Mouse (Mus musculus): ENCODE measurements around the gene Pank3. TPM values are rescaled to one million over a fixed set of nuclear protein-coding genes. Genes with fewer than 3 reads are reported as not detected.
A peak's percentile ranks its signal among the peaks of the same experiment; 100 is the strongest.

The Pank3 gene
- not detected in 2 replicates for polyA plus RNA-seq (2012; ENCODE audit: insufficient read depth, insufficient read length, low replicate concordance, missing spikeins)

- H3K4me1 ChIP-seq (ENCODE audit: control insufficient read depth, insufficient read depth, low read length): no peaks in the 10 kb centered on the region
- TF ChIP-seq POLR2A (IDR thresholded peaks at IDR 0.05; ENCODE audit: insufficient read depth, low read depth, low read length): 0 out of 2 replicates have a peak, but pooled peaks have one; percentile 45
- no peak for TF ChIP-seq CTCF (IDR thresholded peaks at IDR 0.05; ENCODE audit: insufficient read depth, low read depth, low read length)
- WGBS: under 1% methylated on average over 50 of the region's 50 CpGs
- H3K4me3 ChIP-seq (ENCODE audit: insufficient read depth, low read depth, low read length): peak within 1 kb of the TSS; percentile 65
- peak within 1 kb of the TSS; percentile 72 for H3K27ac ChIP-seq (ENCODE audit: insufficient read depth, low read depth, low read length)
These were observed at the start of gene Pank3 for GRCm38 (mm10) chr11:35769188-35769745. Pank3 (plus strand) TSS chr11:35769484.

- H3K4me1 ChIP-seq (ENCODE audit: control insufficient read depth, insufficient read depth, low read length): no peaks in the 10 kb centered on the region
- H3K27ac ChIP-seq (ENCODE audit: insufficient read depth, low read depth, low read length): no peak overlapping the region
- TF ChIP-seq CTCF (IDR thresholded peaks at IDR 0.05; ENCODE audit: insufficient read depth, low read depth, low read length): no peak
- TF ChIP-seq POLR2A (IDR thresholded peaks at IDR 0.05; ENCODE audit: insufficient read depth, low read depth, low read length): no peak
- no peak overlapping the region for H3K4me3 ChIP-seq (ENCODE audit: insufficient read depth, low read depth, low read length)
- WGBS: 82% methylated on average over 5 of the region's 5 CpGs
These were observed 45.4 kb upstream of the Pank3 start for GRCm38 (mm10) chr11:35723876-35724275.

GRCm38 (mm10) chr11:35726341-35726846, 42.9 kb upstream of the Pank3 start:
- WGBS: 39% methylated on average over 8 of the region's 8 CpGs
- TF ChIP-seq POLR2A (IDR thresholded peaks at IDR 0.05; ENCODE audit: insufficient read depth, low read depth, low read length) (no peak), CTCF (IDR thresholded peaks at IDR 0.05; ENCODE audit: insufficient read depth, low read depth, low read length) (no peak)
- Histone ChIP-seq H3K27ac (ENCODE audit: insufficient read depth, low read depth, low read length) (no peak overlapping the region), H3K4me1 (ENCODE audit: control insufficient read depth, insufficient read depth, low read length) (no peaks in the 10 kb centered on the region), H3K4me3 (ENCODE audit: insufficient read depth, low read depth, low read length) (no peak overlapping the region)

- Histone ChIP-seq H3K4me3 (ENCODE audit: insufficient read depth, low read depth, low read length) (no peak overlapping the region), H3K27ac (ENCODE audit: insufficient read depth, low read depth, low read length) (no peak overlapping the region), H3K4me1 (ENCODE audit: control insufficient read depth, insufficient read depth, low read length) (no peaks in the 10 kb centered on the region)
- 95% methylated on average over 1 of the region's 1 CpGs for WGBS
- TF ChIP-seq POLR2A (IDR thresholded peaks at IDR 0.05; ENCODE audit: insufficient read depth, low read depth, low read length) (no peak), CTCF (IDR thresholded peaks at IDR 0.05; ENCODE audit: insufficient read depth, low read depth, low read length) (no peak)
These were observed 41.1 kb upstream of the Pank3 start for GRCm38 (mm10) chr11:35728200-35728599.

GRCm38 (mm10) chr11:35729186-35729585, 40.1 kb upstream of the Pank3 start:
- TF ChIP-seq CTCF (IDR thresholded peaks at IDR 0.05; ENCODE audit: insufficient read depth, low read depth, low read length) (no peak), POLR2A (IDR thresholded peaks at IDR 0.05; ENCODE audit: insufficient read depth, low read depth, low read length) (no peak)
- H3K27ac ChIP-seq (ENCODE audit: insufficient read depth, low read depth, low read length): no peak overlapping the region
- WGBS: 39% methylated on average over 5 of the region's 5 CpGs
- H3K4me1 ChIP-seq (ENCODE audit: control insufficient read depth, insufficient read depth, low read length): no peaks in the 10 kb centered on the region
- no peak overlapping the region for H3K4me3 ChIP-seq (ENCODE audit: insufficient read depth, low read depth, low read length)

- TF ChIP-seq POLR2A (IDR thresholded peaks at IDR 0.05; ENCODE audit: insufficient read depth, low read depth, low read length): no peak
- no peak for TF ChIP-seq CTCF (IDR thresholded peaks at IDR 0.05; ENCODE audit: insufficient read depth, low read depth, low read length)
- Histone ChIP-seq H3K27ac (ENCODE audit: insufficient read depth, low read depth, low read length) (no peak overlapping the region), H3K4me1 (ENCODE audit: control insufficient read depth, insufficient read depth, low read length) (no peaks in the 10 kb centered on the region), H3K4me3 (ENCODE audit: insufficient read depth, low read depth, low read length) (no peak overlapping the region)
- 67% methylated on average over 1 of the region's 1 CpGs for WGBS
These were observed 36.9 kb upstream of the Pank3 start for GRCm38 (mm10) chr11:35732366-35732765.

- Histone ChIP-seq H3K4me3 (ENCODE audit: insufficient read depth, low read depth, low read length) (no peak overlapping the region), H3K27ac (ENCODE audit: insufficient read depth, low read depth, low read length) (no peak overlapping the region), H3K4me1 (ENCODE audit: control insufficient read depth, insufficient read depth, low read length) (no peaks in the 10 kb centered on the region)
- whole genome bisulfite sequencing: 67% methylated on average over 2 of the region's 2 CpGs
- no peak for TF ChIP-seq POLR2A (IDR thresholded peaks at IDR 0.05; ENCODE audit: insufficient read depth, low read depth, low read length)
- TF ChIP-seq CTCF (IDR thresholded peaks at IDR 0.05; ENCODE audit: insufficient read depth, low read depth, low read length): no peak
These were observed 32.5 kb upstream of the Pank3 start for GRCm38 (mm10) chr11:35736817-35737216.

GRCm38 (mm10) chr11:35737262-35737661, 32.0 kb upstream of the Pank3 start:
- WGBS: 96% methylated on average over 2 of the region's 2 CpGs
- no peak overlapping the region for H3K4me3 ChIP-seq (ENCODE audit: insufficient read depth, low read depth, low read length)
- TF ChIP-seq POLR2A (IDR thresholded peaks at IDR 0.05; ENCODE audit: insufficient read depth, low read depth, low read length) (no peak), CTCF (IDR thresholded peaks at IDR 0.05; ENCODE audit: insufficient read depth, low read depth, low read length) (no peak)
- no peaks in the 10 kb centered on the region for H3K4me1 ChIP-seq (ENCODE audit: control insufficient read depth, insufficient read depth, low read length)
- no peak overlapping the region for H3K27ac ChIP-seq (ENCODE audit: insufficient read depth, low read depth, low read length)

- H3K27ac ChIP-seq (ENCODE audit: insufficient read depth, low read depth, low read length): no peak overlapping the region
- WGBS: 81% methylated on average over 3 of the region's 3 CpGs
- no peak overlapping the region for H3K4me3 ChIP-seq (ENCODE audit: insufficient read depth, low read depth, low read length)
- TF ChIP-seq CTCF (IDR thresholded peaks at IDR 0.05; ENCODE audit: insufficient read depth, low read depth, low read length) (no peak), POLR2A (IDR thresholded peaks at IDR 0.05; ENCODE audit: insufficient read depth, low read depth, low read length) (no peak)
- no peaks in the 10 kb centered on the region for H3K4me1 ChIP-seq (ENCODE audit: control insufficient read depth, insufficient read depth, low read length)
These were observed 31.2 kb upstream of the Pank3 start for GRCm38 (mm10) chr11:35738102-35738501.
